ENCODE assay signal across 8 mouse cellular contexts in the genomic region with DNA sequence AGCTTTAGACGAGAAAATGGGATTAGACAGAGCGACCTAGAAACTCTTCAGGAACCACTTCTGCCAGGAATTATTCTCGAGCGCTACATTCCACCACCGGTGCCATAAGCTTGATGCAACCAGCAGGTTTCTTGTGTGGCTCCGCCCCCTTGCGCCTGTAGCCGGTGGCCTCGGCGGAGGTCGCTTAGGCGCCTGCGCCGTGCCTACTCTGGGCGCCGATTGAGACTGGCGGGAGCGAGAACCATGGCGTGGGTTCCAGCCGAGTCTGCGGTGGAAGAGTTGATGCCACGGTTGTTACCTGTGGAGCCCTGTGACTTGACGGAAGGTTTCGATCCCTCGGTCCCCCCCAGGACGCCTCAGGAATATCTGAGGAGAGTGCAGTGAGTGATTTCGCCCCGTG. TPM values are rescaled to one million over a fixed set of nuclear protein-coding genes. Genes with fewer than 3 reads are reported as not detected.
A peak's percentile ranks its signal among the peaks of the same experiment; 100 is the strongest.
DNase-seq lines count a peak whose midpoint lies in the region; ATAC-seq lines count a peak whose summit lies in the region.

A gene (plus strand): TSS at position 160 of the 400 bp plus-strand sequence.

- H3K9ac ChIP-seq in heart, embryonic 16.5 days (ENCODE audit: low read length) = peak within 1 kb of the TSS; percentile 90
- H3K9ac ChIP-seq in liver, embryonic 15.5 days = peak within 1 kb of the TSS; percentile 77
- peak within 1 kb of the TSS; percentile 71 for H3K9ac ChIP-seq in neural tube, embryonic 12.5 days

- peaks cover 30% of the 10 kb centered on the region for H3K4me1 ChIP-seq in forebrain, embryonic 10.5 days
- peaks cover 23% of the 10 kb centered on the region for H3K4me1 ChIP-seq in heart, embryonic 16.5 days (ENCODE audit: control insufficient read depth, insufficient read depth, low read length)
- H3K4me1 ChIP-seq in liver, embryonic 15.5 days (replicated peaks) = peaks cover 28% of the 10 kb centered on the region
- H3K4me1 ChIP-seq in neural tube, embryonic 12.5 days = peaks cover 14% of the 10 kb centered on the region

- peak; percentile 87 for DNase-seq in c-Kit-negative CD71-positive TER-119-positive erythroid progenitor cells, embryonic 14.5 days (ENCODE audit: low read depth, low spot score)
- peak; percentile 86 for DNase-seq in forebrain, embryonic 10.5 days (ENCODE audit: extremely low spot score, low spot score)
- peak; percentile 95 to 97 for DNase-seq in kidney, postnatal 36 days
- DNase-seq in telencephalon, adult 2 months (ENCODE audit: low read depth, low spot score) = peak; percentile 87

- peak within 1 kb of the TSS; percentile 93 for H3K4me2 ChIP-seq in heart, embryonic 16.5 days (ENCODE audit: low read depth, low read length)
- peak within 1 kb of the TSS; percentile 81 for H3K4me2 ChIP-seq in liver, embryonic 15.5 days
- peak within 1 kb of the TSS; percentile 81 for H3K4me2 ChIP-seq in neural tube, embryonic 12.5 days (replicated peaks)

- peak; percentile 63 for ATAC-seq in CD4-positive, CD25-positive, alpha-beta regulatory T cell, adult 4 months
- ATAC-seq in heart, embryonic 16.5 days (replicated peaks; ENCODE audit: extremely low read depth, insufficient read depth, low FRiP score) = peak; percentile 74
- peak; percentile 65 for ATAC-seq in liver, embryonic 15.5 days (ENCODE audit: insufficient read depth)
- peak; percentile 59 for ATAC-seq in neural tube, embryonic 12.5 days (ENCODE audit: low FRiP score, low read depth)

- peaks cover 32% of the 10 kb centered on the region for H3K36me3 ChIP-seq in forebrain, embryonic 10.5 days (replicated peaks)
- H3K36me3 ChIP-seq in heart, embryonic 16.5 days (ENCODE audit: control insufficient read depth, insufficient read depth) = peaks cover 8% of the 10 kb centered on the region
- H3K36me3 ChIP-seq in liver, embryonic 15.5 days (replicated peaks) = peaks cover 26% of the 10 kb centered on the region
- peaks cover 7% of the 10 kb centered on the region for H3K36me3 ChIP-seq in neural tube, embryonic 12.5 days

- under 1% methylated on average over 28 of the region's 28 CpGs for WGBS in forebrain, embryonic 10.5 days
- whole genome bisulfite sequencing in heart, embryonic 16.5 days = under 1% methylated on average over 28 of the region's 28 CpGs
- under 1% methylated on average over 28 of the region's 28 CpGs for WGBS in liver, embryonic 15.5 days (ENCODE audit: insufficient replicate concordance)
- WGBS in neural tube, embryonic 12.5 days = under 1% methylated on average over 28 of the region's 28 CpGs

- no peaks in the 10 kb centered on the region for H3K27me3 ChIP-seq in forebrain, embryonic 10.5 days (ENCODE audit: poor library complexity, severe bottlenecking)
- H3K27me3 ChIP-seq in heart, embryonic 16.5 days (ENCODE audit: control insufficient read depth, insufficient read depth, low read length) = no peaks in the 10 kb centered on the region
- no peaks in the 10 kb centered on the region for H3K27me3 ChIP-seq in liver, embryonic 15.5 days
- H3K27me3 ChIP-seq in neural tube, embryonic 12.5 days (replicated peaks) = no peaks in the 10 kb centered on the region

- H3K9me3 ChIP-seq in forebrain, embryonic 10.5 days = no peaks in the 10 kb centered on the region
- no peaks in the 10 kb centered on the region for H3K9me3 ChIP-seq in heart, embryonic 16.5 days (replicated peaks; ENCODE audit: control insufficient read depth, low read length)
- H3K9me3 ChIP-seq in liver, embryonic 15.5 days (replicated peaks) = no peaks in the 10 kb centered on the region
- H3K9me3 ChIP-seq in neural tube, embryonic 12.5 days = no peaks in the 10 kb centered on the region

- peak within 1 kb of the TSS; percentile 94 for H3K27ac ChIP-seq in forebrain, embryonic 10.5 days
- H3K27ac ChIP-seq in heart, embryonic 16.5 days (ENCODE audit: low read length) = peak within 1 kb of the TSS; percentile 93
- H3K27ac ChIP-seq in liver, embryonic 15.5 days (replicated peaks) = peak within 1 kb of the TSS; percentile 98
- no peak within 1 kb of the TSS for H3K27ac ChIP-seq in neural tube, embryonic 12.5 days

- H3K4me3 ChIP-seq in forebrain, embryonic 10.5 days = peak within 1 kb of the TSS; percentile 69
- H3K4me3 ChIP-seq in heart, embryonic 16.5 days (ENCODE audit: low read length) = peak within 1 kb of the TSS; percentile 87
- H3K4me3 ChIP-seq in liver, embryonic 15.5 days (replicated peaks) = peak within 1 kb of the TSS; percentile 76
- peak within 1 kb of the TSS; percentile 70 for H3K4me3 ChIP-seq in neural tube, embryonic 12.5 days

RNA-seq across cellular contexts. Expression of the gene that starts here (rescaled TPM):
- polyA plus RNA-seq in CD4-positive, CD25-positive, alpha-beta regulatory T cell, adult 4 months (2017; shearing (Covaris generic)) = 10 to 100 TPM; 34.5 to 48.8 TPM
- polyA plus RNA-seq in forebrain, embryonic 10.5 days (2016; fragmentation: Nextera tagmentation; extraction: Ambion mirVana) = 42.3 and 42.8 TPM in 2 replicates
- 21.5 and 21.9 TPM in 2 replicates for polyA plus RNA-seq in heart, embryonic 16.5 days (2015; fragmentation: Nextera tagmentation; extraction: Ambion mirVana)
- polyA plus RNA-seq in liver, embryonic 15.5 days (2015; fragmentation: Nextera tagmentation; extraction: Ambion mirVana) = 15.7 and 17.7 TPM in 2 replicates
- polyA plus RNA-seq in neural tube, embryonic 12.5 days (2016; fragmentation: Nextera tagmentation; extraction: Ambion mirVana) = 19.8 and 20.4 TPM in 2 replicates
